Mouse (Mus musculus) heart, postnatal 4 days (tissue): Measurements from ENCODE around the gene Icam4. TPM values are rescaled to one million over a fixed set of nuclear protein-coding genes. Genes with fewer than 3 reads are reported as not detected.

Source experiments
- DNase-seq: peaks from one replicate; pipeline ENCODE4 v3.0.0; 2021
- total RNA-seq, 2 experiments: library from RNA; stranded (reverse); gene quantifications; 2 replicates each; pipeline ENCODE4 v1.2.3; 2021

Gene Icam4
- total RNA-seq, 2 experiments from 2014 or later: 0.27 to 0.93 TPM

DNA sequence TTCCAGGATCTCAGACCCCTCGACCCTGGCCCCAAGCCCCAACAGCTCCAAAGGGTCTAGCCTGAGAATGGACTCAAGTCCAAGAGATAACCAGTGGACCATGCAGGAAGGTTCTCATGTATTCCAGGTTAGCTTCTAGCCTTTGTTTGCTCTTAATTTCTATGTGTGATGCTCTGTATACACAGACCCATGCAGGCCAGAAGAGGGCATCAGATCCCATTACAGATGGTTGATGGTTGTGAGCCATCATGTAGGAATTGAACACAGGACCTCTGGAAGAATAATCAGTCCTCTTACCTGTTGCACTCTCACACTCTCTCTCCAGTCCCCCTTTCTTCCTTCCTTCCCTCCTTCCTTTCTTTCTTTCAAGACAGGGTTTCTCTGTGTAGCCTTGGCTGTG lies 16.8 kb upstream of the Icam4 start:
- no peak for DNase-seq

DNA sequence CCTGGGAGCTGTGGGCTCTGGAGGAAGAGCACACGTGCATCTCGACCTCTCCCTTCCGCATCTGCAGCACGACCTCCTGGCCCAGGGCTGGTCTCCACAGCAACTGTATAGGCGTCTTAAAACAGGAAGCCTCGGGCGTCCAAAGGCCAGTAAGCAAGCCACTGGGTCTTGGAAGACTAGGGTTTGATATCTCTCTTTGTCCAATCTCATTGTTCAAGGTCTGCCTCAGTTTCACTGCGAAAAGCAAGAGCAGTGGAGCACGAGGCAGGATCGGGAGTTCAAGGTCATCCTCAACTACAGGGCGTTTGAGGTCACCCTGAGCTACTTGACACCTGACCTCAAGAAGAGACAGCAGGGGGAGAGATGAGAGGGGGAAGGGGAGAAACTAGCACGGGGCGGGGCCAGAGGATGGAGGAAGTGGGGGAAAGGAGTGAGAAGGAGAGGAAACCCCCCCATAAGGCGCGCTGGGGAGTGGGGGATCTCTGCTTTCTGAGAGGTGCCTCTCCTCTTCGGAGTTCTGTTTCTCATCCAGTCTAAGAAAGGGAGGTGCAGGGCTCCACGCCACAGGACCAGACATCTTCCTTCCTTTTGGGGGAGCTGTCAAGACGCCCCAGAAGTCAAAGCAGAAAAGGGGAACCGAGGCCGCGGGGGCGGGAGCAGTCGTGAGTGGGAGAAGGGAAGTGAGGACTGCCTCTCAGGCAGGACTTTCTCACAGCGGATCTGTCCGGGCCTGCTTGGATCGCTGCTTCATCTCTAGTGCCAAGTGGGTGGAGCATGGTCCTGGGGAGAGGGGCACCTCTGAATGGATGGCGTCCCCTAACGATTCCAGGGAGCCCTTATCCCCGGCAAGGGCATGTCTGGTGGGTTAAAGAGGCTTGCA lies 14.2 kb upstream of the Icam4 start:
- DNase-seq: peak; percentile 67

DNA sequence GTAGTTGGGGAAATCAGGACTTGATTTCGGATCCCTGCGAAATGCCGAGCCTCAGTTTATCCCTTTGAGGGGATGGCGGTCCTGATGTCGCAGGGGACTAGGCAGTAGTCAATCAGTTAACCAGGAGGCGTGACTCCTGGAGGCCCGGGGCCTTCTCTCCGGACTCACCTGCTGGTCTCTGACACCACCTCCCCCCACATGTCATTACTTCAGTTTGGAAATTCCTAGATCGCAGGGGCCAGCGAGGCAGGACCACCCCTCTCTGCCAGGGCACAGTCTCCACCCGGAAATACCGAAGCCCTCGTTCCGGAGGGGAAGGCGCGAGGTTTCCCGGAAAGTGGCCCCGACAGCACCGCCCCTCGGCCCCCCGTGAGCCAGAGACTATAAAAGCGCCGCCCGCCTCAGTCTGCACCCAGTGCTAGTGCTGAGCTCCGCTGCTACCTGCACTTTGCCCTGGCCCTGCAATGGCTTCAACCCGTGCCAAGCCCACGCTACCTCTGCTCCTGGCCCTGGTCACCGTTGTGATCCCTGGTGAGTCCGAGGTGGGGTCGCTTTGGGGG lies 13.5 kb upstream of the Icam4 start, which contains the start of gene Icam1:
Gene Icam1, plus strand, starts transcription at position 415 of the 560 bp plus-strand sequence.
- DNase-seq: peak; percentile 73

DNA sequence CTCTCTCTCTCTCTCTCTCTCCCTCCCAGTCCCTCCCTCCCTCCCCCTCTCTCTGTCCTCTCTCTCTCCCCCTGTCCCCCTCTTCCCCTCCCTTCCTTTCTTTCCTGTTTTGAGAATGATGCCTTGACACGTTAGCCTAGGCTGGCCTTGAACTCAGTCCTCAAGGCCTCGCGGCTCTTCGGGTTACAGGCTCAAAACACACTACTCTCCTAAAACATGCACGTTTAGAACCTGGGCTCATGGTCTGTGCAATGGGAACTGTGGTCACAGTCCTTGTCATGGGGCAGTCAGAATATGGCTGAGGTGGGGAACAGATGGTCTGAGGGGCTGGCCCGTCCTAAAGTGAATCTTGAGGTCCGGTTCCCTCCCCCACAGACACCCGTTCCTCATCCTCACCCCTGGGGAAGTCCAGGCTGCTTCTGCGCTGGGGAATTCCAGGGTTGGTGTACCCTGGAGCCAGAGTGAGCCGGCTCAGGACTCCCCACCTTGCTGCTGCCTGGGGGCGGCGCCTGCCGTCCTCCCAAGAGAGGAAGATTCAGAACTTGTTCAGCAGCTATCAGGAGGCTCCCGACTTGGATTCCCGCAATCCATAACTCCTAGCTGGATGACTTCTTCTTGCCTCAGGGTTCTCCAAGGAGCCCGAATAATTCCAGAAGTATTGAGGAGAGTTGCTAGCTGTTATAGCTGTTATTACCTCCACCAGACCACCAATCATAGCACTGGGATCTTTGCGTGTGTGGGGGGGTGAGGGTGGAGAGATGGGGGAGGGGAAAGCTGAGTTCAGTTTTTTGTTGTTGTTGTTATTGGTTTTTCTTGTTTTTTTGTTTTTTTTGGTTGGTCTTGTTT lies 12.6 kb upstream of the Icam4 start:
- DNase-seq: no peak

DNA sequence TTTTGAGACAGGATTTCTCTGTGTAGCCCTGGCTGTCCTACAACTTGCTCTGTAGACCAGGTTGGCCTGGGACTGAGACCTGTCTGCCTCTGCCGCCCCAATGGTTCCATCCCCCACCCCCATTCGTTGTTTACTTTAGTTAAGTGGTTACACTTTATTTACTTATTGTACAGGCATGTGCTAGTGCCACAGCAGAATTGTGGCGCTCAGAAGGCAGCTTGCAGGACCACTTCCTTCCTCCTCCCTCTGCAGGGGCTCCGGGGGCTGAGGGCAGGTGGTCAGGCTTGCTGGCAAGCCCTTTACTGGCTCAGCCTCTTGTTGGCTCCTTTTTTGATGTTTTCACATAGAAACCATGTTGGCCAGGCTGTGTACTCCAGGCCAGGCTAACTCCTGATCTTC lies 12.0 kb upstream of the Icam4 start:
- no peak for DNase-seq

DNA sequence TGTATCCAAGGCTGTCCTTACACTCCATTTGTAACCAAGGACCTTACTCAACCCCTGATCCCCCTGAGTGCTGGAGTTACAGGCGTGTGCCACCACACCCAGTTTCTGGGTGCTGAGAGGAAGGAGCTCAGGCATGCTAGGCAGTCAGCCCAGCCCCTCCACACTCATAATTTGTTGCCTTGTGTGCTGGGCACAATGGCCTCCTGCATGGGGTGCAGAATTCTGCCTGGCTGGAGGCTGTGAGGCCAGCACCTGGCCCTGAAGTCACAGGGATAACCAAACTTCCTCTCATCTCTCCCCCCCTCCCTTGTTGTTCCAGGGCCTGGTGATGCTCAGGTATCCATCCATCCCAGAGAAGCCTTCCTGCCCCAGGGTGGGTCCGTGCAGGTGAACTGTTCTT lies 10.6 kb upstream of the Icam4 start:
- no peak for DNase-seq

DNA sequence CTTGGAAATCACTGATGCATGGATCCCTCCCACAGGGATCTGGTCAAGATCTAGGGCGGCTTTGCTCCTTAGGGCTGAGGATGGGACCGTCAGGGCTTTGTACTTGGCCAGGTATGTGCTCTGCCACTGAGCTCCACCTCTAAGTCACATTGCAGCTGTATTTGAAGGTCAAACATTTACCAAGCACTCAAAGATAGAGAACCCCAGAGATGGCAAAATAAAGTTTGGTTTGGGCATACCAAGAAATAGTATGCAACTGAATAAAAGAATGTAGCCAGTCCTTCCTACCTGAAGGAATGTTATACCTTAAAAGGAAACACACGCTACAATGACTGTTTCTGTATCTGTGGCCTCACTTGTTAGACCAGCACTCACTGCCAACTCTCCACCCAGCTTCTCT lies 7.8 kb upstream of the Icam4 start:
- no peak for DNase-seq

DNA sequence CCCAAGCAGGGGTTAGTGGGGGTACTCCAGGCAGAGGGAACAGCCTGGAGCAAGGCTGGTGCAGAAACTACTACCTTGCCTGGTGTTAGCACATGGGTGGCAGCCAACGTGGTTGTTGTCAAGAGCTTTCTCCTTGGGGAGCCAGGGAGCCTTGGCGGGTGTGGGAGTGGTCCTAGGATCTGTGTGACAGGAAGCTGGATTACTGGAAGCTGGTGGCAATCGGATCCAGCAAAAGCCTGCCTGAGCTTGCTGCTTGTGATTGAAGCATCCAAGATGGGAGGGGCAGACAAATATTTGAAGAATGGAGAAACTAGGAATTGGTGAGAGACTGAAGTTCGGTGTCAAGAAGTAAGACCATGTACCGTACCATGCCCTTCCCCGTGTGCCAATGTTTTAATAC lies 6.9 kb upstream of the Icam4 start:
- no peak for DNase-seq

DNA sequence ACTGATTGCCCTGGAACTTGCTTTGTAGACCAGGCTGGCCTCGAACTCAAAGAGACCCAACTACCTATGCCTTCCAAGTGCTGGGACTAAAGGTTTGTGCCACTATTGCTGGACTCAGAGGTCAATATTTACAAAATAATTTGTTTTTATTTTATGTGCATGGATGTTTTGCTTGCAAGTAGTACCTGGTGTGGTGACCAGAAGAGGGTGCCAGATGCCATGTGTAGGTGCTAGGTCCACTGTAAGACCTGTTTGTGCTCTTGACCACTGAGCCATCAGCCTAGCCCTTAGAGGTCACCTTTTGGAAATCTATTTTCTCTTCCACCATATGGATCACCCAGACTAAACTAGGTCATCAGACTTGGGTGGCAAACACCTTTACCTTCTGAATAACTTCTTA lies 6.4 kb upstream of the Icam4 start:
- no peak for DNase-seq

DNA sequence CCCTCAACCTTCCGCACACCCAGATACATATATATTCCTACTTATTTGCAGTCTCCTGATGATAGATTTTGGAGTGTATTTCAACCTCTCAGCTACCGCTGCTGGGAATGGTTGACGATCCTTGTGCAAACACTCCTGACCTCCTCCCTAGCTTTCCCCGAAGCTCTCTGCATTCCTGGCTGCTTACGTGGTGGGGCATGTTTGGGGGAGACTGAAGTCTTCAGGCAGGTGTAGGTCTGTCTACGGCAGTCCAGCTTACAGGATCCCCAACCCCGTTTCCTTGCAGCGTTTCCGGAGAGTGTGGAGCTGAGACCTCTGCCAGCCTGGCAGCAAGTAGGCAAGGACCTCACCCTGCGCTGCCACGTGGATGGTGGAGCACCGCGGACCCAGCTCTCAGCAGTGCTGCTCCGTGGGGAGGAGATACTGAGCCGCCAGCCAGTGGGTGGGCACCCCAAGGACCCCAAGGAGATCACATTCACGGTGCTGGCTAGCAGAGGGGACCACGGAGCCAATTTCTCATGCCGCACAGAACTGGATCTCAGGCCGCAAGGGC lies 3.8 kb upstream of the Icam4 start:
- DNase-seq: no peak

DNA sequence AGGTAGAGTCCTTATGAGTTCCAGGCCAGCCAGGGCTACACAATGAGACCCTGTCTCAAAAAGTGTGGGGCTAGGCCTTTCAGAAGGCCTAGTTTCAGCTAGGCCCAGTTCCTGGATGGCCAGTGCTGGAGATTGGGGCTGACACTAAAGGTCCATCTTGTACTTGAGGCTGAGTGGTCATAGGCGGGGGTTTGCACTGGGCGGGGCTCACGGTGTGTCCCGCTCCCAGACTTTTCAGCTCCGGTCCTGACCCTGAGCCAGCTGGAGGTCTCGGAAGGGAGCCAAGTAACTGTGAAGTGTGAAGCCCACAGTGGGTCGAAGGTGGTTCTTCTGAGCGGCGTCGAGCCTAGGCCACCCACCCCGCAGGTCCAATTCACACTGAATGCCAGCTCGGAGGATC lies 2.3 kb upstream of the Icam4 start:
- DNase-seq: no peak

DNA sequence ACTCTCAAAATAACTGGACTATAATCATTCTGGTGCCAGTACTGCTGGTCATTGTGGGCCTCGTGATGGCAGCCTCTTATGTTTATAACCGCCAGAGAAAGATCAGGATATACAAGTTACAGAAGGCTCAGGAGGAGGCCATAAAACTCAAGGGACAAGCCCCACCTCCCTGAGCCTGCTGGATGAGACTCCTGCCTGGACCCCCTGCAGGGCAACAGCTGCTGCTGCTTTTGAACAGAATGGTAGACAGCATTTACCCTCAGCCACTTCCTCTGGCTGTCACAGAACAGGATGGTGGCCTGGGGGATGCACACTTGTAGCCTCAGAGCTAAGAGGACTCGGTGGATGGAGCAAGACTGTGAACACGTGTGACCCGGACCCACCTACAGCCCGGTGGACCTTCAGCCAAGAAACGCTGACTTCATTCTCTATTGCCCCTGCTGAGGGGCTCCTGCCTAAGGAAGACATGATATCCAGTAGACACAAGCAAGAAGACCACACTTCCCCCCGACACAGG lies 1.3 kb upstream of the Icam4 start:
- no peak for DNase-seq

DNA sequence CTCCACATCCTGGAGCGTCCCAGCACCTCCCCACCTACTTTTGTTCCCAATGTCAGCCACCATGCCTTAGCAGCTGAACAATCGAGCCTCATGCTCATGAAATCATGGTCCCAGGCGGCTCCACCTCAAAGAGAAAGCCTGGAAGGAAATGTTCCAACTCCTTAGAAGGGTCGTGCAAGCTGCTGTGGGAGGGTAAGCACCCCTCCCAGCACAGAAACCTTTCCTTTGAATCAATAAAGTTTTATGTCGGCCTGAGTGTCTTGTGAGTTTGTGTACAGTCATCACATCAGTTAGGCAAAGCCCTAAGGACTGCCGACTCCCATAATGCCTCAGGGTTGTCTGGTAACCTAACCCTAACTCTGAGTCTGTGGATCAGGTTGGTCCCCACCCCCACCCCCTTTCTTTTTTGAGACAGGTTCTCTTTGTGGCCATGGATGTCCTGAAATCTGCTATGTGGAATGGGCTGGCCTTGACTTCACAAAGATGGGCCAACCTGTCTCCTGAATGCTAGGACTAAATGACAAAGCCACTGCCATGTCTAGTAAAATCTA lies 538 bp upstream of the Icam4 start:
- DNase-seq: no peak

DNA sequence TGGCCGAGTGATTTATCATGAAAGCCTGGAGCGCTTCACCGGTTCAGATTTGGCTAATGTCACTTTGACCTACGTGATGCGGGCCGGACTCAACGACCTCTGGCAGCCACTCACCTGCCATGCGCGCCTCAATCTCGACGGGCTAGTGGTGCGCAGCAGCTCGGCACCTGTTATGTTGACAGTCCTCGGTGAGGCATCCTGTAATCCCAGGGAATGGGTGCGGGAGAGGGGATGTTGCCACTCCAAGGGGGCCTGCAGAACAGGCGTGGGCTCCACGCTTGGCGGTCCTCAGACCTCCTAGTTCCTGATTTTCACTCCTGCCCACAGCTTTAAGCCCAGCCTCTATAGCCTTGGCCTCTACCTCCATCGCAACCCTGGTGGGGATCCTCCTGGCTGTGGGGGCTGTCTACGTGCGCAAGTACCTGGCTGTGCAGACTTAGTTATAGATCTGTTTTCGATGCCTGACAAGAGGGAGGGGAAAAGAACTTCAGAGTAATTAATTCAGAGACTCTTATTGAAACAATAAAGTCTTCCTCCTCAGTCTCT lies 955 bp downstream of the Icam4 start:
- DNase-seq: no peak

DNA sequence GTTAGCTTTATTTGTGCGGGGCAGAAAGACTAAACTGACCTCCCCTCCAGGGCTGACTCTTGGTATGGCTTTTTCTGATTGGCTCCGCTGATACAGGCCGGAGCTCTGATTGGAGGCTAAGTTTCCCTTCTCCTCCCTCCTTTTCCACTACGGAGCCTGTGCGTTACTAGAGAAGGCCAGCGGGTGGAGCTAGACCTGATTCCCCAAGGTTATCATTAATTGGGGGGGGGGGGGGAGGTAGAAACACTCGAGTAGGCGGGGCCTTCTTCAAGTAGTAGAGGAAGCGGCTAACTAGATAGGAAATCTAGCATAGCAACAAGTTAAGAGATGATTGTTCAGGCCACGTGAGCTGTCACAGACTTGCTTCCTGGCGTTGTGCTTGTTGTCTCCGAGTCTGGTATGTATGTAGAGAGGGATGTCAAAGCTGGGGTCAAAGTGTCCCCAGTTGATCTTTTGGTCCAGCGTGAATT lies 1.6 kb downstream of the Icam4 start:
- DNase-seq: peak; percentile 92

DNA sequence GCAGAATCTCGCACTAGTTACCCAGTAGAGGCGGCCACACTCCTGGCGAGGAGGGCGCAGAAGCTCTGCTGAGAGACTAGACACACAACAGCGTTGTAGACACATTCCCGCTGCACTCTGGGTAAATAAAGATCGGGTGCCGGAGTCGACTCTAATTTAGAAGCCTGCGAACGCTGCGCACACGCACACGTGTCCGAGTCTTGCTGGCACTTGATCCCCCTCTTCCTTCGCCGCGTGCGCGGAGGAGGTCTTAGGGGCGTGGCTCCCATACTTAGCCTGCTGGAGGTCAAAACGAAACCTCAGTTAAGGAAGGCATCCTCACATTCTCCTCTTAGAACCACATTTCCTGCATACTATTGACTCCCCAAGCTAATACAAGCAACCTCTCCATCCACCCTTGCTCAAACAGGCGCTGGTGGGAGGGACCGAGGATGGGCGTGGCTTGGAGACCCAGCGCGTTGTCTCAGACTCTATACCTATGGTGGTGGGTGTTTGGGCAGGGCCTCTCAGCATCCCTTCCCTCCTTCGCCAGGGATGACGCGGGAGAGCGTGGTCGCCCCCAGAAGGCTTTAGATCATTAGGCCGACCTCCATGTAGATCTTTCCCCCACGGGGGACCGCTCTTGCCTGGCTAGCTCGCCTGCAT lies 2.2 kb downstream of the Icam4 start:
- DNase-seq: peak; percentile 70

DNA sequence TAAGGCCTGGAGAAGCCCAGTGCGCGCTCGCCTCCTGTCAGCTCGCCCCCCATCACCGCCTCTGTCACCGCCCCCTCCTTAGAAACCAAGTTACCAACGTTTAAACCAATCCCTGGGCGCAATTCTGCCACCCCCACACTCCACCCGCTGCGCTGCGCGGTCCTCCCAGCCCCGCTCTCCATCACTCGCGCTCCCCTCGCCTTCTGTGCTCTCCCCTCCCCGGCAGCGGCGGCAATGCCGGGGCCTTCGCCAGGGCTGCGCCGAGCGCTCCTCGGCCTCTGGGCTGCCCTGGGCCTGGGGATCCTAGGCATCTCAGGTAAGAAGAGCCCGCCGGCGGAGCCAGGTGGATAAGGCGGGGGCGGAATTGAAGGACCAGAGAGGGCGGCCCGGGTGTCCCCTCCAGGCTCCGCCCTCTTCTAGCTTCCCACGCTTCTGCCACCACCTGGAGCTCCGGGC lies 2.8 kb downstream of the Icam4 start, which contains the start of gene Icam5:
Gene Icam5, plus strand, starts transcription at position 178 of the 456 bp plus-strand sequence.
- peak; percentile 27 for DNase-seq

DNA sequence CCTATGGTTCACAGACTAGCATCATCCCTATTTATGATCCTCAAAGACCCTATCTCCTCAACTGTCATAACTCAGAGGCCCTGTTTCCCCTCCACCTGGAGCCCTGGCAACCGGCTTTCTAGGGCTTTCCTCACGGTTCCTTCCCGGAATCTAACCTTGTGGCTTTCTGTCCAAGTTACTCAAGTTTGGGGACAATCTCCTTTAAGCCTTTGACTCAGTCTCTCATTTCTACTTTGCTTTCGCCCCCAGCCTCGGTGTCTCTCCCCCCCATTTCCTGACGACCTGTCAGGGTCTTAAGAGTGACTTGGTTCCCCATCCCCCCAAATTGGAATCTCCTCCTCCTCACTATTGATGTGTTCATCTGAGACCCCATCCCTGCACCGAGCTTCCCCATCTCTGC lies 3.3 kb downstream of the Icam4 start:
- DNase-seq: no peak

DNA sequence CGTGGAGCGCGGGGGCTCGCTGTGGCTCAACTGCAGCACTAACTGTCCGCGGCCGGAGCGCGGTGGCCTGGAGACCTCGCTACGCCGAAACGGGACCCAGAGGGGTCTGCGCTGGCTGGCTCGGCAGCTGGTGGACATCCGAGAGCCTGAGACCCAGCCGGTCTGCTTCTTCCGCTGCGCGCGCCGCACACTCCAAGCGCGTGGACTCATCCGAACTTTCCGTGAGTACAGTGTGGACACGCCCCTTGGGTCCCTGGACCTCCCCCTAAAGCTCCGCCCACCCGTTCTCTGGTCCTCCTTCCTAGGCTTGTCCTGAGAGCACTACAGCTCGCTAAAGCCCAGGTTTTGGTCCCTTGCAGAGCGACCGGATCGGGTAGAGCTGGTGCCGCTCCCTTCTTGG lies 4.0 kb downstream of the Icam4 start:
- peak; percentile 88 for DNase-seq

DNA sequence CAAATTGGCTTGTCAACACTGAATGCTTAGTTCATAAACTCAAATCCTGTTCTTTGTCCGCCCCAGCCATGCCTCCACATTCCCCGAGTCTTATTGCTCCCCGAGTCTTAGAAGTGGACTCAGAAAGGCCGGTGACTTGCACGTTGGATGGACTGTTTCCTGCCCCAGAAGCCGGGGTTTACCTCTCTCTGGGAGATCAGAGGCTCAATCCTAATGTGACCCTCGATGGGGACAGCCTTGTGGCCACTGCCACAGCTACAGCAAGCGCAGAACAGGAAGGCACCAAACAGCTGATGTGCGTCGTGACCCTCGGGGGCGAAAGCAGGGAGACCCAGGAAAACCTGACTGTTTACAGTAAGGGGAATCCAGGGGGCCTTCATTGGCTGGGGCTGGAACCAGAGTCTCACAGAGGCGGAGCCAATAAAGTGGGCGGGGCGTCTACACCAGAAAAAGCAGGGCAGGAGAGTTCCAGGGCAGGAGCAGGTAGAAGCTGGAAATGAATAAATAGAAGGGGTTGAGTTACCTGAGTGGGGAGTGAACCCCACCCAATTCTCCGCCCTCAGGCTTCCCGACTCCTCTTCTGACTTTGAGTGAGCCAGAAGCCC lies 5.4 kb downstream of the Icam4 start:
- DNase-seq: no peak

DNA sequence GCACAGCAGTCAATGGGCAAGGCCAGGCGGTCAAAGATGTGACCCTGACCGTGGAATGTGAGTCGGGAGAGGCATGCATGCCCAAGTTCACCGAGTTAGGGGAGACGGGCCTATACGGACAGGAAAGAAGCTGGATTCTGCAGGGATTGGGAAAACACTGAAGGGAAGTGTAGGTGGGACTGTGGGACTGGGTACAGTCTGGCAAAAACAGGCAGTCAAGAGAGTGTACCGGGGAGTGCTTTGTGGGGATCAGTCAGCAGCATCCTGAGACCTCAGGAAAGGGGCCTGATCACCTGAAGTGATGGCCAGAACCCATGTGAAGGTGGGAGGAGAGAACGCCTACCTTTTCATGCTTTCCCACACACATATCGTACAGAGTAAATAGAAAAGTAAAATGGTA lies 6.4 kb downstream of the Icam4 start:
- DNase-seq: no peak
